Mouse (Mus musculus) hindbrain, embryonic 14.5 days (tissue): ENCODE measurements at regions not wholly inside any gene's neighbourhood (a gene's known extent, or its start where the extent isn't known, plus 50 kb on each side); places are given as distances from the start of the nearest gene placed in this dataset.

Source experiments
- ATAC-seq: fragments of 200-750 bp; cut with Nextera tagmentation; 2 replicates; pipeline ENCODE4 v1.8.0; 2017; ENCODE audit warnings: moderate number of reproducible peaks, mild to moderate bottlenecking, moderate TSS enrichment, moderate library complexity; ENCODE audit not compliant: low FRiP score
- DNase-seq: peaks from one replicate; pipeline ENCODE4 v3.0.0-alpha.2; 2015; ENCODE audit warnings: low spot score
- H3K27ac ChIP-seq: fragments of 300-500 bp; sonication (generic); 2 replicates; pipeline ENCODE4 v1.5.1; 2014; ENCODE audit warnings: mild to moderate bottlenecking, moderate library complexity
- H3K27me3 ChIP-seq: fragments of 300-500 bp; sonication (generic); 2 replicates; pipeline ENCODE4 v1.6.1; 2014; ENCODE audit warnings: mild to moderate bottlenecking, low read length, mixed read lengths; ENCODE audit not compliant: control insufficient read depth, insufficient read depth
- H3K36me3 ChIP-seq: fragments of 300-500 bp; sonication (generic); replicated peaks from 2 replicates; pipeline ENCODE4 v1.6.1; 2014; ENCODE audit not compliant: control insufficient read depth, insufficient read depth
- H3K4me1 ChIP-seq: fragments of 300-500 bp; sonication (generic); replicated peaks from 2 replicates; pipeline ENCODE4 v1.6.1; 2014; ENCODE audit warnings: antibody characterized with exemption, low read length, mixed read lengths; ENCODE audit not compliant: control insufficient read depth, insufficient read depth
- H3K4me2 ChIP-seq: fragments of 300-500 bp; sonication (generic); replicated peaks from 2 replicates; pipeline ENCODE4 v1.6.1; 2014; ENCODE audit warnings: mild to moderate bottlenecking, moderate library complexity
- H3K4me3 ChIP-seq: fragments of 300-500 bp; sonication (generic); replicated peaks from 2 replicates; pipeline ENCODE4 v1.5.1; 2014; ENCODE audit warnings: mild to moderate bottlenecking, low read length
- H3K9ac ChIP-seq: fragments of 300-500 bp; sonication (generic); 2 replicates; pipeline ENCODE4 v1.6.1; 2014
- H3K9me3 ChIP-seq: fragments of 300-500 bp; sonication (generic); 2 replicates; pipeline ENCODE4 v1.6.1; 2016; ENCODE audit warnings: low read length; ENCODE audit not compliant: control insufficient read depth
- WGBS: fragments of 180-500 bp; shearing (Covaris S2); extraction: QIAGEN DNeasy Blood & Tissue Kit; methylation state at CpG from one replicate; pipeline ENCODE4 v1.1.7; 2014; 5-methylcytosine and 5-hydroxymethylcytosine counted together

GRCm38 (mm10) chr17:59365340-59365739 is 352.2 kb upstream of the Nudt12 start:
- 60% methylated on average over 2 of the region's 2 CpGs for WGBS
- no peak for DNase-seq
- H3K27me3 ChIP-seq = no peaks in the 10 kb centered on the region

GRCm38 (mm10) chr17:59362110-59362509 is 348.9 kb upstream of the Nudt12 start:
- ATAC-seq = no peak
- Histone ChIP-seq H3K36me3 (no peaks in the 10 kb centered on the region), H3K4me3 (no peak overlapping the region), H3K4me2 (0 out of 2 replicates have a peak overlapping the region, but pooled peaks have one; percentile 6), H3K9ac (no peak overlapping the region), H3K27me3 (no peaks in the 10 kb centered on the region), H3K4me1 (no peaks in the 10 kb centered on the region; the same call in 1 of the 2 replicates), H3K9me3 (no peaks in the 10 kb centered on the region), H3K27ac (no peak overlapping the region)
- 31% methylated on average over 7 of the region's 7 CpGs for WGBS
- DNase-seq = no peak

More at GRCm38 (mm10) chr17:59365340-59365739, 352.2 kb upstream of the Nudt12 start:
- H3K36me3 ChIP-seq = no peaks in the 10 kb centered on the region
- H3K27ac ChIP-seq = no peak overlapping the region
- ATAC-seq = no peak
- H3K4me2 ChIP-seq = no peak overlapping the region
- no peak overlapping the region for H3K4me3 ChIP-seq
- no peaks in the 10 kb centered on the region for H3K9me3 ChIP-seq
- no peak overlapping the region for H3K9ac ChIP-seq
- H3K4me1 ChIP-seq = no peaks in the 10 kb centered on the region; the same call in 1 of the 2 replicates

- ATAC-seq (no peak), DNase-seq (no peak)
- Histone ChIP-seq H3K4me1 (no peaks in the 10 kb centered on the region; the same call in 1 of the 2 replicates), H3K27me3 (no peaks in the 10 kb centered on the region), H3K27ac (no peak overlapping the region), H3K9ac (no peak overlapping the region), H3K9me3 (no peaks in the 10 kb centered on the region), H3K4me2 (no peak overlapping the region), H3K4me3 (no peak overlapping the region), H3K36me3 (no peaks in the 10 kb centered on the region)
- 90% methylated on average over 9 of the region's 9 CpGs for whole genome bisulfite sequencing
These were observed 347.9 kb upstream of the Nudt12 start for GRCm38 (mm10) chr17:59361119-59361518.

GRCm38 (mm10) chr17:59359503-59359902 is 346.3 kb upstream of the Nudt12 start:
- no peak overlapping the region for H3K9ac ChIP-seq
- H3K27me3 ChIP-seq = no peaks in the 10 kb centered on the region
- H3K27ac ChIP-seq = no peak overlapping the region
- no peak overlapping the region for H3K4me3 ChIP-seq
- H3K4me1 ChIP-seq = no peaks in the 10 kb centered on the region; the same call in 1 of the 2 replicates
- no peaks in the 10 kb centered on the region for H3K9me3 ChIP-seq
- no peak overlapping the region for H3K4me2 ChIP-seq
- no peak for ATAC-seq
- no peaks in the 10 kb centered on the region for H3K36me3 ChIP-seq
- DNase-seq = no peak
- 78% methylated on average over 5 of the region's 5 CpGs for WGBS

- Histone ChIP-seq H3K4me3 (no peak overlapping the region), H3K27ac (no peak overlapping the region), H3K27me3 (no peaks in the 10 kb centered on the region), H3K36me3 (no peaks in the 10 kb centered on the region), H3K4me1 (no peaks in the 10 kb centered on the region), H3K9ac (no peak overlapping the region), H3K4me2 (no peak overlapping the region), H3K9me3 (no peaks in the 10 kb centered on the region)
- WGBS = 87% methylated on average over 4 of the region's 4 CpGs
- no peak for ATAC-seq
- no peak for DNase-seq
These were observed 332.4 kb upstream of the Nudt12 start for GRCm38 (mm10) chr17:59345526-59345925.

GRCm38 (mm10) chr17:59297939-59298338 is 284.8 kb upstream of the Nudt12 start:
- no peak for DNase-seq
- H3K27me3 ChIP-seq = no peaks in the 10 kb centered on the region
- H3K36me3 ChIP-seq = no peaks in the 10 kb centered on the region
- H3K9ac ChIP-seq = no peak overlapping the region
- no peaks in the 10 kb centered on the region for H3K4me1 ChIP-seq
- H3K4me2 ChIP-seq = no peak overlapping the region
- no peak overlapping the region for H3K4me3 ChIP-seq
- ATAC-seq = no peak
- no peak overlapping the region for H3K27ac ChIP-seq
- 90% methylated on average over 5 of the region's 5 CpGs for WGBS
- no peaks in the 10 kb centered on the region for H3K9me3 ChIP-seq

- Histone ChIP-seq H3K4me1 (no peaks in the 10 kb centered on the region), H3K9me3 (no peaks in the 10 kb centered on the region), H3K9ac (no peak overlapping the region), H3K36me3 (no peaks in the 10 kb centered on the region), H3K27ac (no peak overlapping the region), H3K4me3 (no peak overlapping the region), H3K4me2 (no peak overlapping the region), H3K27me3 (no peaks in the 10 kb centered on the region)
- 68% methylated on average over 3 of the region's 3 CpGs for WGBS
- DNase-seq (peak; percentile 49), ATAC-seq (peak; percentile 71; the same call in 1 of the 2 replicates)
These were observed 268.2 kb upstream of the Nudt12 start for GRCm38 (mm10) chr17:59281364-59281763.

GRCm38 (mm10) chr17:59279811-59280210 is 266.6 kb upstream of the Nudt12 start:
- ATAC-seq = no peak
- Histone ChIP-seq H3K27me3 (no peaks in the 10 kb centered on the region), H3K9me3 (no peaks in the 10 kb centered on the region), H3K36me3 (no peaks in the 10 kb centered on the region), H3K27ac (no peak overlapping the region), H3K4me2 (no peak overlapping the region), H3K9ac (no peak overlapping the region), H3K4me3 (no peak overlapping the region), H3K4me1 (no peaks in the 10 kb centered on the region)
- WGBS = 50% methylated on average over 10 of the region's 10 CpGs
- DNase-seq = peak; percentile 41

- no peak overlapping the region for H3K27ac ChIP-seq
- DNase-seq = no peak
- H3K4me3 ChIP-seq = no peak overlapping the region
- H3K27me3 ChIP-seq = no peaks in the 10 kb centered on the region
- no peak overlapping the region for H3K9ac ChIP-seq
- no peak overlapping the region for H3K4me2 ChIP-seq
- no peaks in the 10 kb centered on the region for H3K4me1 ChIP-seq
- no peaks in the 10 kb centered on the region for H3K9me3 ChIP-seq
- no peaks in the 10 kb centered on the region for H3K36me3 ChIP-seq
- ATAC-seq = no peak
These were observed 256.4 kb upstream of the Nudt12 start for GRCm38 (mm10) chr17:59269613-59270012.

GRCm38 (mm10) chr17:59249000-59249399 is 235.8 kb upstream of the Nudt12 start:
- H3K4me3 ChIP-seq = no peak overlapping the region
- H3K27ac ChIP-seq = no peak overlapping the region
- H3K4me2 ChIP-seq = no peak overlapping the region
- H3K9ac ChIP-seq = no peak overlapping the region
- H3K9me3 ChIP-seq = no peaks in the 10 kb centered on the region
- H3K36me3 ChIP-seq = no peaks in the 10 kb centered on the region
- no peak for DNase-seq
- no peaks in the 10 kb centered on the region for H3K4me1 ChIP-seq
- WGBS = 84% methylated on average over 5 of the region's 5 CpGs
- no peaks in the 10 kb centered on the region for H3K27me3 ChIP-seq
- ATAC-seq = no peak
